Mouse (Mus musculus) adrenal gland, postnatal 25 days (tissue): ENCODE measurements around the gene Rgl2. TPM values are rescaled to one million over a fixed set of nuclear protein-coding genes. Genes with fewer than 3 reads are reported as not detected.

Source experiments
- DNase-seq: peaks from one replicate; pipeline ENCODE4 v3.0.0; 2021; ENCODE audit warnings: mixed read lengths
- microRNA-seq, 2 experiments: library from miRNA; unstranded; fragments of <30 nt; microRNA quantifications; one replicate each; pipeline ENCODE4 v1.2.0; 2021
- total RNA-seq: library from RNA; stranded (reverse); gene quantifications from 2 replicates; pipeline ENCODE4 v1.2.3, GENCODE M21; 2021

The Rgl2 gene
- total RNA-seq, 1 experiment from 2014 or later, result 72.7 TPM

DNA sequence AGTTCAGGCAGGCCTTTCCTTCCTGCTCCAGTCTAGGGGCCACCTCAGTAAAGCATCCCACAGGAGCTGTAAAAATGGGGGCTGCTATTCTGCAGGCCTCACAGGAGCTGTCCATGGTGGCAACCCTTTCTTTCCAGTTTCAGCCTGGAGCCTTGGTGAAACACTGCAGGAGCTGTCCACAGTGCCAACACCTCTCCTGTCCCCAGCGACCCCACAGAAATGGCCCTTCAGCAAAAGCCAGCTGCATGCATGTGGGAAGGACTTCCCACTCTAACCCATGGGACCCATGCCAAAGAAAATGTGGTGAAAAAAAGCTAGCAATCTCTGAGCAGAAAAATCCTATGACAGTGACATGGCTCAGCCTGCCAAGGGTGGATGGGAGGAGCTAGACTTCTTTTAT is 43.3 kb downstream of the Rgl2 start:
- no peak for DNase-seq

DNA sequence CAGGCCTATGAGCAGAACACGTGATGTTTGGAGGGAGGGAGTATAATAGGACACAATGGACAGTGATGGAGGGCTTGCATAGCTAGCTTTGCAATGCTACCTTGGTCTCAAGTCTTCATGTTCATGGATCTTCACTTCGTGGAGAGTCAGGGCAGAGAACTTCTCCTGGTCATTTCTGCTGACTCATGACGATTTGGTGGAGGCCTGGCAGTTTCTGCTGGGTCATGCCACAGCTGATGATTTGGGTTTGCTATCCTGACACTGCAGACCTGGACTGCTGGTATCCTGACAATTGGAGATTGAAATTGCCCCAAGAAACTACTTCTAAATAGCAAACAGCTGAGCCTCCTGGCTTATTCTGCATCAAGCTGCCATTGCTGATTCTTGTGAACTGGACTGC is 44.2 kb downstream of the Rgl2 start:
- no peak for DNase-seq

DNA sequence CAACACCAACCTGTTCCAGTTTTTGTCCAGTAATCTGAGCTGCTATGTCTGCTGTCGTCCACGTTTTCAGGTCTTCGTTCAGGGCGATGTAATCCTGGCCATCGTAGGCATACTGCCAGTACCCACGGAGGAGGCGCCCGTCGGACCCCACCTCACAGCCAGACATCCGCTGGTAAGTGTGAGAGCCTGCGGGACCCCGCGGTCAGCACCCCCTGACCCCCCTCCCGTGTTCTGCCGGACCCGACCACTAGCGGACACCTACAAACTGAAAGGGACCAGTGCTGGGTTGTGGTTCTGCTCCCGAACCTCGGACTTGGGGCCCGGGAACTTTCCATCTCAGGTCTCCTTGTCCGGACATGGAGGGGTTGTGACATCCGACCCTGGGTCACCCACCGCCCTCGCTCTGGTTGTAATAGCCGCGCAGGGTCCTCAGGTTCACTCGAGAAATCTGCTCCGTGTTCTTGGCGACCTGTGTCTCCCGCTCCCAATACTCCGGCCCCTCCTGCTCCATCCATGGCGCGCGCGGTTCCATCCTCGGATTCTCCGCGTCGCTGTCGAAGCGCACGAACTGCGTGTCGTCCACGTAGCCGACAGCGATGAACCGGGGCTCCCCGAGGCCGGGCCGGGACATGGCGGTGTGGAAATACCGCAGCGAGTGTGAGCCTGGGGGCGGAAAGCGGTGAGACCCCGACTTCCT is 48.7 kb downstream of the Rgl2 start:
- no peak for DNase-seq

GRCm38 (mm10) chr17:33978631-33979031 is 49.3 kb downstream of the Rgl2 start:
- peak; percentile 75 for DNase-seq

- DNase-seq, result no peak
Measured at GRCm38 (mm10) chr17:33979512-33980050, 50.2 kb downstream of the Rgl2 start.

- DNase-seq, result no peak
Measured at GRCm38 (mm10) chr17:33980181-33981035, 51.1 kb downstream of the Rgl2 start.

DNA sequence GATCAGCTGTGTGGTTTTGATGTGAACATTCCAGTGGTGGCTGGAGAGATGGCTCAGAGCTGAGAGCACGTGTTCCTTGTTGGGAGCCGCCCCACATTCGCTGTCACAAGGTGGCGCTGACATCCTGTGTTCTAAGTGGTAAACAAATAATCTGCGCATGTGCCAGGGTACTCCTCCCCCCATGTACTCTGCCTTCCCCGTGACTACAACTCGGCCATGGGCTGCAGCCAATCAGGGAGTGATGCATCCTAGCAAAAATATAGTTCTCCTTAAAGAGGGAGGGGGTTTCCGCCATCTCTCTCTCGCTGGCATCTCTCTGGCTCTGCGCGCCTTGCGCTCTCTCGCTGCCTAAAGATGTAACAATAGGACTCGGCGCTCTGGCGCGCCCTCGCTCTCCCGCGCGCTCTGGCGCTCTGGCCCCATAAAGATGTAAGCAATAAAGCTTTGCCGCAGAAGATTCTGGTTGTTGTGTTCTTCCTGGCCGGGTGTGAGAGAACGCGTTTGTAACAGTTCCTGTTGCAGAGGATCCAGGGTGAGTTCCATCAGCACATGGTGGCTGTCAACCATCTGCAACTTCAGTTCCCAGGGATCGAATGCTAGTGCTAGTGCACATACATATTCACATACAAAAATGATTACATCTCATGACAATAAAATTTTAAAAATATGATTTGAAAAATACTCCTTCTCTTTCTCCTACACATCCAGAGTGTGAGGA is 52.0 kb downstream of the Rgl2 start:
- DNase-seq, result peak; percentile 78

DNA sequence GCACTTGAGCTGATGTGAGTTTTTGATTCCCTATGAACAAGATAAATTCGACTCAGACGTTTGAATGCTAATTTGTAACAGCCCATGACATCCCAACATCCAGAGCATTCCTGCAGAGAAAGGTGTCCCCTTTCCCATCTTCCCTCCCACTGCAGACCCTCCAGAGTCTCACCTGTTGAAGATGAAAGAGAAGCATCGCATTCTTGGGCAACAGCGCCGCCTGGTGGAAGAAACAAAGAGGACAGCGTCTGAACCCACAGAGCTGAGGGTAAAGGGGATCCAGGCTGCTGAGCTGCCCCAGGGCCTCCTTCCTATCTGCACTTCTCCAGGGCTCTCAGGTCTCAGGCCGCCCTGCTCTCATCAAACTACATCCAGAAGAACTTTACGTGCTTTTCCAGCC is 52.8 kb downstream of the Rgl2 start:
- DNase-seq, result peak; percentile 69

Small RNAs within 50 kb of the gene (microRNA-seq; reads per million reads assigned to microRNA genes)
- 0 reads per million in 2 experiments for gene Gm27740

Other genes starting within 250 kb of the Rgl2 start
- gene Hnrnpm, start 242.7 kb upstream of the Rgl2 start, total RNA-seq, result 202 and 208 TPM in 2 replicates
- gene March2, start 210.9 kb upstream of the Rgl2 start, total RNA-seq, result 113 and 117 TPM in 2 replicates
- gene Rab11b, start 169.0 kb upstream of the Rgl2 start, total RNA-seq, result 236 and 280 TPM in 2 replicates
- gene Angptl4, start 147.7 kb upstream of the Rgl2 start, total RNA-seq, result 50.0 and 57.7 TPM in 2 replicates
- 82.9 and 109 TPM in 2 replicates for gene Kank3, start 119.0 kb upstream of the Rgl2 start, total RNA-seq
- gene Rps28, start 105.0 kb upstream of the Rgl2 start, total RNA-seq, result 1,302 and 1,448 TPM in 2 replicates
- 475 and 496 TPM in 2 replicates for gene Ndufa7, start 105.0 kb upstream of the Rgl2 start, total RNA-seq
- gene Cd320, start 86.5 kb upstream of the Rgl2 start, total RNA-seq, result 27.0 and 40.5 TPM in 2 replicates
- gene Gm7029, start 55.7 kb upstream of the Rgl2 start, total RNA-seq, result not detected in 2 replicates
- 7.0 and 11.3 TPM in 2 replicates for gene Kifc1, start 38.9 kb upstream of the Rgl2 start, total RNA-seq
- gene Platr17, start 24.4 kb upstream of the Rgl2 start, total RNA-seq, result not detected in 2 replicates
- 35.2 and 36.4 TPM in 2 replicates for gene Daxx, start 20.1 kb upstream of the Rgl2 start, total RNA-seq
- 101 and 166 TPM in 2 replicates for gene Tapbp, start 13.6 kb upstream of the Rgl2 start, total RNA-seq
- 27.4 and 38.8 TPM in 2 replicates for gene Zbtb22, start 13.6 kb upstream of the Rgl2 start, total RNA-seq
- gene Pfdn6, start 10.8 kb downstream of the Rgl2 start, total RNA-seq, result 101 and 102 TPM in 2 replicates
- 38.7 and 40.4 TPM in 2 replicates for gene Wdr46, start 11.1 kb downstream of the Rgl2 start, total RNA-seq
- gene B3galt4, start 21.9 kb downstream of the Rgl2 start, total RNA-seq, result 8.5 and 8.9 TPM in 2 replicates
- gene Vps52, start 26.3 kb downstream of the Rgl2 start, total RNA-seq, result 57.4 and 70.0 TPM in 2 replicates
- 630 and 736 TPM in 2 replicates for gene Rps18, start 26.5 kb downstream of the Rgl2 start, total RNA-seq
- gene H2-K1, start 70.8 kb downstream of the Rgl2 start, total RNA-seq, result 321 and 327 TPM in 2 replicates
- 50.8 and 66.2 TPM in 2 replicates for gene Ring1, start 95.1 kb downstream of the Rgl2 start, total RNA-seq
- gene H2-Ke6, start 98.5 kb downstream of the Rgl2 start, total RNA-seq, result 239 TPM in 2 replicates
- 149 and 162 TPM in 2 replicates for gene Slc39a7, start 102.1 kb downstream of the Rgl2 start, total RNA-seq
- 66.8 and 71.0 TPM in 2 replicates for gene Rxrb, start 102.3 kb downstream of the Rgl2 start, total RNA-seq
- 0.91 and 3.0 TPM in 2 replicates for gene Col11a2, start 109.9 kb downstream of the Rgl2 start, total RNA-seq
- gene H2-Oa, start 162.8 kb downstream of the Rgl2 start, total RNA-seq, result 0.27 TPM in 1 of 2 replicates, not detected in the other
- gene H2-DMa, start 190.0 kb downstream of the Rgl2 start, total RNA-seq, result 9.0 and 11.5 TPM in 2 replicates
- 209 and 233 TPM in 2 replicates for gene Brd2, start 193.1 kb downstream of the Rgl2 start, total RNA-seq
- gene H2-DMb2, start 213.8 kb downstream of the Rgl2 start, total RNA-seq, result 1.7 TPM in 1 of 2 replicates, not detected in the other
- gene H2-DMb1, start 223.5 kb downstream of the Rgl2 start, total RNA-seq, result 2.4 and 3.0 TPM in 2 replicates